Mouse (Mus musculus): ENCODE data around the gene Hoxb6. TPM values are rescaled to one million over a fixed set of nuclear protein-coding genes. Genes with fewer than 3 reads are reported as not detected.

The Hoxb6 gene
- polyA plus RNA-seq, 1 experiment, result 0.50 TPM

DNA sequence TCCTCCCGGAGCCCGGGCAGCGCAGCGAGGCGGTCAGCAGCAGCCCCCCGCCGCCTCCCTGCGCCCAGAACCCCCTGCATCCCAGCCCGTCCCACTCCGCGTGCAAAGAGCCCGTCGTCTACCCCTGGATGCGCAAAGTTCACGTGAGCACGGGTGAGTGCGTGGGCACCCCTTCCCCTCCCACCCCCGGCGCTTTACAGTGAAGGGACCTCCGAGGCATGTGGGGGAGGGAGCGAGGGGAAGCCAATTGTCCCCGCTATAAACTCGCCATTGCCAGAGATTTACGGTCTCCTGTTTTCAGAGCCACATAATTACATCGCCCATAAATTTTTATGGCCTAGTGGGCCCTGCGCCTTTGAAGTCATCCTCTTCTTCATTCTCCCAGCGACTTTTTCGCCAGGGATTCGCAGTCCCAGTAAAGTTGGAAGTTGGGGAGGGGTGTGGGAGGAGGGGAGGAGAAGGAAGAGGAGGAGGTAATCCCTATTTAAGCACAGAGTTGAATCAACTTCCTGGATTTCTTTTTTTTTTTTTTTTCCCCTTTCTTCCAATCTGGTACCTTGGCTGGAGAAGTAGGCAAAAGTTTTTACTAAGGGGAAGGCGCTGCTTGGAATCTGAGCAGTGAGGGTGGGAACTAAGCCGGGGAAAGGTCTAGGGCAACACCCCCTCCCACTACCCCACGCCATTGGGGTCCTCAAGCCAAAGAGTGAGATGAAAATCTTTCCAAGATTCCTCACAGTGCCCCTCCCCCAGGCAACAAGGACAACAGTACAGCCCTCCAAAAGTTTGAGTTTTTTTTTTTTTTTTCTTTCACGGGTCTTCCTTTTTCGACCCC lies 27.0 kb downstream of the Hoxb6 start:
- 2% methylated on average over 33 of the region's 34 CpGs for WGBS
- Histone ChIP-seq H3K4me1 (replicated peaks; ENCODE audit: control insufficient read depth, insufficient read depth, low read length) (peaks cover 15% of the 10 kb centered on the region), H3K36me3 (ENCODE audit: control insufficient read depth, insufficient read depth, low read length) (no peaks in the 10 kb centered on the region), H3K27me3 (ENCODE audit: control insufficient read depth, insufficient read depth, low read length) (peaks cover 27% of the 10 kb centered on the region), H3K27ac (ENCODE audit: control insufficient read depth, insufficient read depth, low read length) (no peak overlapping the region), H3K4me3 (ENCODE audit: control insufficient read depth, insufficient read depth, low read length) (peak overlapping the region; percentile 67)
- peak; percentile 8 for DNase-seq
- TF ChIP-seq POLR2A (IDR thresholded peaks at IDR 0.05; ENCODE audit: control insufficient read depth, extremely low read depth, insufficient read depth, low read length, poor library complexity) (no peak), CTCF (IDR thresholded peaks at IDR 0.05; ENCODE audit: borderline replicate concordance, control insufficient read depth, extremely low read depth, insufficient read depth, low read length, poor library complexity) (no peak)

DNA sequence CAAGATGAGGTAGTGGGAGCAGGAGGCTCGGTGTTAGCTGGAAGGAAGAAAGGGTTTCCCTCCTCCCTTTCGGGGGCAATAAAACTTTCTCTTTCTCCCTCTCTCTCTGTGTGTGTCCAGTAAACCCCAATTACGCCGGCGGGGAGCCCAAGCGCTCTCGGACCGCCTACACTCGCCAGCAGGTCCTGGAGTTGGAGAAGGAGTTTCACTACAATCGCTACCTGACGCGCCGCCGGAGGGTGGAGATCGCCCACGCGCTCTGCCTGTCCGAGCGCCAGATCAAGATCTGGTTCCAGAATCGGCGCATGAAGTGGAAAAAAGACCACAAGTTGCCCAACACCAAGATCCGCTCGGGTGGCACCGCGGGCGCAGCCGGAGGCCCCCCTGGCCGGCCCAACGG lies 27.6 kb downstream of the Hoxb6 start:
- no peak overlapping the region for H3K27ac ChIP-seq (ENCODE audit: control insufficient read depth, insufficient read depth, low read length)
- peaks cover 15% of the 10 kb centered on the region for H3K4me1 ChIP-seq (replicated peaks; ENCODE audit: control insufficient read depth, insufficient read depth, low read length)
- no peak for TF ChIP-seq CTCF (IDR thresholded peaks at IDR 0.05; ENCODE audit: borderline replicate concordance, control insufficient read depth, extremely low read depth, insufficient read depth, low read length, poor library complexity)
- TF ChIP-seq POLR2A (IDR thresholded peaks at IDR 0.05; ENCODE audit: control insufficient read depth, extremely low read depth, insufficient read depth, low read length, poor library complexity), result no peak
- H3K4me3 ChIP-seq (ENCODE audit: control insufficient read depth, insufficient read depth, low read length), result peak overlapping the region; percentile 22; the same call in 1 of the 2 replicates
- DNase-seq, result no peak
- WGBS, result 22% methylated on average over 29 of the region's 29 CpGs
- no peaks in the 10 kb centered on the region for H3K36me3 ChIP-seq (ENCODE audit: control insufficient read depth, insufficient read depth, low read length)
- H3K27me3 ChIP-seq (ENCODE audit: control insufficient read depth, insufficient read depth, low read length), result peaks cover 20% of the 10 kb centered on the region

DNA sequence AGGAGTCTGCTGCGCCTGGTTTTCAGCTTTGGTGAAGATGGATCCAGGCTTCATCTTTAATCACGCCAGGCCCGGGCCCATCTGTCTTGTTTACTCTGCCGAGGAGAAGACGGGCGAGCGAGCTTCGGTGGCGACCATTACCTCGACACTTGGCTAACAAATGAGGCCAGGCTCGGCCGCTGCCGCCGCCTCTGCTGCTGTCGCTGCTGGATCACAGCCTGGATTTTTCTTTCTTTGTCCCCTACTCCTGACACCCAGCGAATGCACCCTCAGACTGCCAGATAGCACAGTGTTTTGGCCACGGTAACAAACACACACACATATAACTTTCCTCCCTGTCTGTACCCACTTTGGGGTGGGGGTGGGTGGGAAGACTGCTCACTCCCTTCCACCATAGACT lies 28.4 kb downstream of the Hoxb6 start:
- H3K27ac ChIP-seq (ENCODE audit: control insufficient read depth, insufficient read depth, low read length), result no peak overlapping the region
- H3K4me1 ChIP-seq (replicated peaks; ENCODE audit: control insufficient read depth, insufficient read depth, low read length), result peaks cover 15% of the 10 kb centered on the region
- DNase-seq, result no peak
- 91% methylated on average over 17 of the region's 17 CpGs for WGBS
- peaks cover 16% of the 10 kb centered on the region for H3K27me3 ChIP-seq (ENCODE audit: control insufficient read depth, insufficient read depth, low read length)
- H3K4me3 ChIP-seq (ENCODE audit: control insufficient read depth, insufficient read depth, low read length), result no peak overlapping the region
- TF ChIP-seq CTCF (IDR thresholded peaks at IDR 0.05; ENCODE audit: borderline replicate concordance, control insufficient read depth, extremely low read depth, insufficient read depth, low read length, poor library complexity), result no peak
- TF ChIP-seq POLR2A (IDR thresholded peaks at IDR 0.05; ENCODE audit: control insufficient read depth, extremely low read depth, insufficient read depth, low read length, poor library complexity), result no peak
- H3K36me3 ChIP-seq (ENCODE audit: control insufficient read depth, insufficient read depth, low read length), result no peaks in the 10 kb centered on the region

DNA sequence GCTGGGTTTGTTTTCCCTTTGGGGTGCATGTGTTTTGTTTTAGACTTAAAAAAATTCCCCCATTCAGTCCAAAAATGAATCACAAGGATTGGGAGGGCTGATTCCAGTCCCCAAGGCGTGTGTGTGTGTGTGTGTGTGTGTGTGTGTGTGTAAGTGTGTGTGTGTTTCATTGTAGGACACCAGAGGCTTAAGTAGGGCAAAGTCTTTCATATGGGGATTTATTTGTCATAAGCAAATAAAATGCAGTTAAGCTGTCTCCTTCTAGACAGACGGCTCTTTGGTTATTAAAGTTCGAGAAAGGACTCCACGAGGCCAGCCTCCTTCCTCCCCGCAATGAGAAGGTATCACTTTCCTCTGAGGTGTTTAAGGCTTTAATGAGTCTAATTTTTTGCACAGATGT lies 29.6 kb downstream of the Hoxb6 start:
- Histone ChIP-seq H3K4me3 (ENCODE audit: control insufficient read depth, insufficient read depth, low read length) (no peak overlapping the region), H3K27ac (ENCODE audit: control insufficient read depth, insufficient read depth, low read length) (no peak overlapping the region), H3K27me3 (ENCODE audit: control insufficient read depth, insufficient read depth, low read length) (peaks cover 12% of the 10 kb centered on the region), H3K36me3 (ENCODE audit: control insufficient read depth, insufficient read depth, low read length) (no peaks in the 10 kb centered on the region), H3K4me1 (replicated peaks; ENCODE audit: control insufficient read depth, insufficient read depth, low read length) (peaks cover 15% of the 10 kb centered on the region)
- no peak for DNase-seq
- TF ChIP-seq CTCF (IDR thresholded peaks at IDR 0.05; ENCODE audit: borderline replicate concordance, control insufficient read depth, extremely low read depth, insufficient read depth, low read length, poor library complexity) (no peak), POLR2A (IDR thresholded peaks at IDR 0.05; ENCODE audit: control insufficient read depth, extremely low read depth, insufficient read depth, low read length, poor library complexity) (no peak)
- WGBS, result 88% methylated on average over 5 of the region's 5 CpGs

DNA sequence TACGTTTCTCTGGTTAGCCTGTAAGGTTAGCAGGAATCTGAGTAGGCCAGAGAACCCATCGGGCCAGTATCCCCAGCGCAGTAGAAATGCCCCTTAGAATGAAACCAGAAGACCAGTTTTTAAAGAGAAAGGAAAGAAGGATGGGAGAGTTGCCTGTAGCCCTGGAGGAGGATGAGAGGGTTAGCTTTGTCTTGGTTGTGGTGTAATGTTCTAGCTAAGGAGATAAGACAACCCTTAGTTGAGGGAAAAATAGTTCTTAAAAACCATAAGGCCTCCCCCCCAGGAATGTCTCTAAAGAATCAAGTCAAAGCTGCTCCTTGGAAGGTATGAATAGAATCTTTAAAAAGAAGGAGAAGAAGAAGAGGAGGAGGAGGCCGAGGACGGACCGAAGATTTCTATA lies 30.5 kb downstream of the Hoxb6 start:
- no peak for DNase-seq
- H3K4me3 ChIP-seq (ENCODE audit: control insufficient read depth, insufficient read depth, low read length), result no peak overlapping the region
- 91% methylated on average over 6 of the region's 6 CpGs for WGBS
- peaks cover 6% of the 10 kb centered on the region for H3K27me3 ChIP-seq (ENCODE audit: control insufficient read depth, insufficient read depth, low read length)
- peaks cover 14% of the 10 kb centered on the region for H3K4me1 ChIP-seq (replicated peaks; ENCODE audit: control insufficient read depth, insufficient read depth, low read length)
- H3K36me3 ChIP-seq (ENCODE audit: control insufficient read depth, insufficient read depth, low read length), result no peaks in the 10 kb centered on the region
- H3K27ac ChIP-seq (ENCODE audit: control insufficient read depth, insufficient read depth, low read length), result no peak overlapping the region
- TF ChIP-seq CTCF (IDR thresholded peaks at IDR 0.05; ENCODE audit: borderline replicate concordance, control insufficient read depth, extremely low read depth, insufficient read depth, low read length, poor library complexity) (no peak), POLR2A (IDR thresholded peaks at IDR 0.05; ENCODE audit: control insufficient read depth, extremely low read depth, insufficient read depth, low read length, poor library complexity) (no peak)

DNA sequence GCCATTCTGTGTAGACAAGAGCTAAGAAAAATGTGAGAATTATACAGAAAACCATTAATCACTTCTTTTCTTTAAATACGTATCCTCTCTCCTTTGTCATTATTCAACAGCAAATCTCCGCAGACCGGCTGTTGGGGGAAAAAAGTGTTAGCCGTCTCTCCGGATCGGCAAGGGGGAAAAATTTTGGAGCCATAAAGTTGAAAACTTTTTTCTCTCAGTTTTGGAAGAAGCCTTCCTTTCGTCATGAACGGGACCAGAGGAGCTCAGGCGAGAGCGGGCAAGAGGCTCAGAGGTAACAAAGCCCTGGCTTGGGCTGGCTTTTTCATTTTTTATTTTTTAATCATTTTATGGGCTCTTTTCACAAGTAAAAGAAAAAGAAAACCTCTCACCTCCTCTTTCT lies 30.9 kb downstream of the Hoxb6 start, which contains the start of gene Hoxb3:
Gene Hoxb3, plus strand, starts transcription at position 173 of the 400 bp plus-strand sequence.
- WGBS, result 96% methylated on average over 10 of the region's 10 CpGs
- no peak for DNase-seq
- H3K27me3 ChIP-seq (ENCODE audit: control insufficient read depth, insufficient read depth, low read length), result peaks cover 3% of the 10 kb centered on the region
- H3K36me3 ChIP-seq (ENCODE audit: control insufficient read depth, insufficient read depth, low read length), result no peaks in the 10 kb centered on the region
- peaks cover 10% of the 10 kb centered on the region for H3K4me1 ChIP-seq (replicated peaks; ENCODE audit: control insufficient read depth, insufficient read depth, low read length)
- no peak for TF ChIP-seq CTCF (IDR thresholded peaks at IDR 0.05; ENCODE audit: borderline replicate concordance, control insufficient read depth, extremely low read depth, insufficient read depth, low read length, poor library complexity)
- TF ChIP-seq POLR2A (IDR thresholded peaks at IDR 0.05; ENCODE audit: control insufficient read depth, extremely low read depth, insufficient read depth, low read length, poor library complexity), result no peak
- H3K27ac ChIP-seq (ENCODE audit: control insufficient read depth, insufficient read depth, low read length), result no peak within 1 kb of the TSS
- H3K4me3 ChIP-seq (ENCODE audit: control insufficient read depth, insufficient read depth, low read length), result no peak within 1 kb of the TSS
